Mouse (Mus musculus) ovary, postnatal 14 days (tissue): ENCODE measurements around the gene Tomm20.
"Not testable (repeated sequence)": the region's sequence is repeated elsewhere in the genome, so short reads cannot be mapped to it uniquely, and the experiment has no call there.

Experiments used
- DNase-seq: peaks from one replicate; pipeline ENCODE4 v3.0.0; 2022; ENCODE audit warnings: low spot score

Tomm20 gene

DNA sequence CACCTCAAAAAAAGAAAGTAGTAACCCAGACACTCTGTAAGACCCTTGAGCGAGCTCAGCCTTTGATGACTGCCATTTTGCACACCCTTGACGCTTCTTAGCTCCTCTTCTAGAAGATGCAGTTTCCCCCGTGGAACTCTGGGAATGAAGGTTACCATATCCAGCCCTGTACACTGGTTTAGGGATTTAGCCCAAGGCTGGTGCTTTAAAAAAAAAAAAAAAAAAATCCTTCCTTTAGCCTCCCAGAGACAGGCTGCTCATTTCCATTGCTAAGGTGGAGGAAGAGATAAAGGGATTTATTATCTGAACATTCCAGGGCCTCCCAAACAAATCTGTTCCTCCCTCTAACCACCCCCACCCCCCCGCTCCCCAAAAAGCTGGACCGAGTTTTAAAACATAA is 61.9 kb downstream of the Tomm20 start:
- no peak for DNase-seq

DNA sequence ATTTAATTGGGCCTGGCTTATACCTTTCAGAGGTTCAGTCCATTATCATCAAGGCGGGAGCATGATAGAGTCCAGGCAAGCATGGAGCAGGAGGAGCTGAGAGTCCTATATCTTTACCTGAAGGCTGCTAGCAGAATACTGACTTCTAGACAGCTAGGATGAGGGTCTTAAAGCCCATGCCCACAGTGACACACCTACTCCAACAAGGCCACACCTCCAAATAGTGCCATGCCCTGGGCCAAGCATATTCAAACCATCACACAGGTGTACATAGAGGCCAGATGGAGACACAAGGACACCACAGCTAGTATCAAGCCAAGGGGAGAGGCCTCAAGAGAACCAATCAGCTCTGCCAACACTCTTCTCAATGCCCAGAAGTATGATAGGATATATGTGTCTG is 63.1 kb downstream of the Tomm20 start:
- DNase-seq, result not testable (repeated sequence)

DNA sequence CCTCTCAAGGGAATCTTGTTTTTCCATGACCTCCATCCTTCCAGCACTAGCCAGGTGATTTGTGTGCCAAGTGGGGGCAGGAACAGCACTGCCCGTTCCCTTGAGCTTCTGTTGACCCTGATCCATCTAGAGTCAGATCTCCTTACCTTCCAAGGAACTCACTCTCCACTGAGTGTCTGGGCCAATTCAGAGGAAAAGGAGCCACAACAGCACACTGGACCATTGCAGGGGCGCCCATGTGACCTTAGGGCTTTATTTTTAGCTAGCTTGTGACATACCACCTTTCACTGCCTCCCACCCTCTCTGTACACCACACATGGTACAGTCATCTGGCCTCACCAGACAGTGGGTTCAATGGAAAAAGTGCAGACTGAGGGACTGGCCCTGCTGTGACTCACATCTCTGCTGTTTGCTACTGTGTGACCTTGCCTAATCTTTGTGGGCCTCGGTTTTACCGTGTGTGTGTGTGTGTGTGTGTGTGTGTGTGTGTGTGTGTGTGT is 64.0 kb downstream of the Tomm20 start:
- no peak for DNase-seq
